ENCODE assay signal across 9 mouse cellular contexts in the genomic region with DNA sequence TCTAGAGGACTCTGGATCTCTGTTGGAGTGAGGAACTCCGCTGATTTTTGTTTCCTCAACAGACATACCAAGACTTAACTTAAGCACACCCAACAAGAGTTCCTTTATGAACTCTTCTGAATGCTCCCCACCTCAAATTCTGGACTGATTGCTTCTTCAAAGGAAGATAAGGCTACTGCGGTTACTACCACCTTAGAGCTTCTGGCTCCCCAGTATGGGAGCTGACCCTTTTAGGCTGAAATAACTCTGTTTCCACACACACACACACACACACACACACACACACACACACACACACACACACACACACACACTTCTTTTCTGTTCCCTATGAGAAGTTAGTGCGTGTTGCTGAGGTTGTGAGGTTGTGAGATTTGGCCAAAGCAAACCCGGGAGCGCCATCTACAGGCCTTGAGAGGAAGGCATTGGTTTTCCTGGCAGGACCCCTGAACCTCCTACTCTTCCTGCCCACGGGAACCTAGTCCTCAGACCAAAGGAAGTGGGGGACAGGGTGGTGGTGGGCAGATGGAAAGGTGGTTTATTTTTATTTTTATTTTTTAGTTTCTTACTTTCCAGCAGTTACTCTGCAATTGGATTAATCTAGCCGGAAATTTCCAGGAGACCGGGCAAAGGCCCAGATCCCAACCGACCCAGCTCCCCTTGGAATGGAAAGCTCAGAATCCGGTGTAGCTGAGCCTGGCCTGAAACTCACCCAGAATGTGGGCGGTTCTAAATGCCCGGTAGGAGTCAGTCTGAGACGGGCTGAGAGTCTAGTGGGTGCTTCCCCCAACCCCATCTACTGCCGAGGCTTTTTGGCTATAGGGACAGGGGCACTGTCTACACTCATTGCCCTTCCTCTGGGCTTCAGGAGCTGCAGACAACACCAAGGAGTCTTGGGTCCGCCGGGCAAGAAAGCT. TPM values are rescaled to one million over a fixed set of nuclear protein-coding genes. Genes with fewer than 3 reads are reported as not detected.
DNase-seq lines count a peak whose midpoint lies in the region; ATAC-seq and TF ChIP-seq lines count a peak whose summit lies in the region.
"Had no signal": no experiment of that assay in that cellular context is flagged by ENCODE, and none has a peak within 500 bp of the region (broad histone marks: within the 10 kb centered on the region; RNA-seq: fewer than 3 reads in every experiment).

No protein-coding gene starts in this region.

- no peaks in the 10 kb centered on the region for H3K36me3 ChIP-seq in hindbrain, embryonic 13.5 days
- H3K36me3 ChIP-seq in limb, embryonic 14.5 days (ENCODE audit: control insufficient read depth, insufficient read depth, low read length) = no peaks in the 10 kb centered on the region

- peak overlapping the region; percentile 58 for H3K4me2 ChIP-seq in hindbrain, embryonic 13.5 days
- no peak overlapping the region for H3K4me2 ChIP-seq in limb, embryonic 14.5 days (replicated peaks; ENCODE audit: low read depth, low read length, severe bottlenecking)

- H3K9ac ChIP-seq in hindbrain, embryonic 13.5 days = peak overlapping the region; percentile 85
- H3K9ac ChIP-seq in limb, embryonic 14.5 days (ENCODE audit: low read depth, low read length, severe bottlenecking) = no peak overlapping the region

- peaks cover 43% of the 10 kb centered on the region for H3K4me1 ChIP-seq in hindbrain, embryonic 13.5 days (replicated peaks)
- peaks cover 16% of the 10 kb centered on the region; the same call in 1 of the 2 replicates for H3K4me1 ChIP-seq in limb, embryonic 14.5 days (ENCODE audit: control insufficient read depth, insufficient read depth, low read length)

- intact Hi-C loops in left cerebral cortex, postnatal 14 days (cut with DNase I) = loop anchor here (5.0 kb wide), 4 partner anchors 72 to 1147 kb away; no protein-coding TSS in a partner anchor

- H3K9me3 ChIP-seq in hindbrain, embryonic 13.5 days = no peaks in the 10 kb centered on the region
- H3K9me3 ChIP-seq in limb, embryonic 14.5 days (ENCODE audit: control insufficient read depth, low read length) = no peaks in the 10 kb centered on the region

- H3K27ac ChIP-seq in hindbrain, embryonic 13.5 days = peak overlapping the region; percentile 94
- H3K27ac ChIP-seq in limb, embryonic 14.5 days (replicated peaks; ENCODE audit: low read depth, low read length) = no peak overlapping the region

- H3K4me3 ChIP-seq in hindbrain, embryonic 13.5 days = peak overlapping the region; percentile 54
- H3K4me3 ChIP-seq in limb, embryonic 14.5 days (replicated peaks; ENCODE audit: low read length) = no peak overlapping the region

- peak; percentile 44 to 48 for DNase-seq in left cerebral cortex, postnatal 14 days (ENCODE audit: low spot score in 2 of 2)
- no peak for DNase-seq in left cerebral cortex, adult 18-20 months (ENCODE audit: low spot score in 2 of 2)
- DNase-seq in NIH3T3 (ENCODE audit: low read depth) = peak; percentile 79
- peak; percentile 83 for DNase-seq in embryo, embryonic 11 days
- DNase-seq in limb, embryonic 14.5 days (ENCODE audit: low spot score) = peak; percentile 74
- peak; percentile 51 for DNase-seq in retina, postnatal 7 days (ENCODE audit: low read depth, low spot score)
- DNase-seq in urinary bladder, adult 18-20 months (ENCODE audit: low spot score in 2 of 2) = no peak

- no peak for ATAC-seq in hindbrain, embryonic 13.5 days (ENCODE audit: low FRiP score)
- ATAC-seq in limb, embryonic 14.5 days (ENCODE audit: low FRiP score, low read depth) = 0 out of 2 replicates have a peak, but pooled peaks have one; percentile 41

- no peak for TF ChIP-seq POLR2A in limb, embryonic 14.5 days (IDR thresholded peaks at IDR 0.05; ENCODE audit: borderline replicate concordance, extremely low read depth, insufficient read depth, insufficient read length)

- peaks cover 88% of the 10 kb centered on the region for H3K27me3 ChIP-seq in hindbrain, embryonic 13.5 days
- H3K27me3 ChIP-seq in limb, embryonic 14.5 days (ENCODE audit: control insufficient read depth, insufficient read depth, low read length) = peaks cover 98% of the 10 kb centered on the region

- WGBS in hindbrain, embryonic 13.5 days = 3% methylated on average over 16 of the region's 16 CpGs
- WGBS in limb, embryonic 14.5 days = under 1% methylated on average over 16 of the region's 16 CpGs

RNA-seq across cellular contexts. Expression of a gene that starts 1.1 kb away (rescaled TPM):
- under 1 TPM; 0.11 to 0.22 TPM for total RNA-seq in left cerebral cortex, postnatal 14 days (2021)
- under 1 TPM; 0.23 to 0.42 TPM for total RNA-seq in left cerebral cortex, adult 18-20 months (2021)
- polyA plus RNA-seq in hindbrain, embryonic 13.5 days (2015; fragmentation: Nextera tagmentation; extraction: Ambion mirVana) = 17.1 and 17.2 TPM in 2 replicates
- 0.05 and 0.10 TPM in 2 replicates for polyA plus RNA-seq in limb, embryonic 14.5 days (2012; rRNA removed)
- polyA plus RNA-seq in limb, embryonic 14.5 days (2014; fragmentation: Nextera tagmentation; extraction: Ambion mirVana) = not detected in 2 replicates
- polyA plus RNA-seq: lung, embryonic 16.5 days had no signal

Comparison
In these comparisons a context has a peak if more than half of its experiments do, and no peak if none do; other contexts are left out.
1. DNase-seq: peak in left cerebral cortex, postnatal 14 days (2 of 2), NIH3T3 (single experiment), embryo, embryonic 11 days (single experiment), limb, embryonic 14.5 days (single experiment) and retina, postnatal 7 days (single experiment); none in left cerebral cortex, adult 18-20 months (0 of 2) and urinary bladder, adult 18-20 months (0 of 2).